Mouse (Mus musculus): ENCODE results near the gene Aif1l. TPM values are rescaled to one million over a fixed set of nuclear protein-coding genes. Genes with fewer than 3 reads are reported as not detected.
A peak's percentile ranks its signal among the peaks of the same experiment; 100 is the strongest.

Aif1l gene
- total and polyA plus RNA-seq, 2 experiments from 2014 or later: 21.4 to 24.1 TPM

DNA sequence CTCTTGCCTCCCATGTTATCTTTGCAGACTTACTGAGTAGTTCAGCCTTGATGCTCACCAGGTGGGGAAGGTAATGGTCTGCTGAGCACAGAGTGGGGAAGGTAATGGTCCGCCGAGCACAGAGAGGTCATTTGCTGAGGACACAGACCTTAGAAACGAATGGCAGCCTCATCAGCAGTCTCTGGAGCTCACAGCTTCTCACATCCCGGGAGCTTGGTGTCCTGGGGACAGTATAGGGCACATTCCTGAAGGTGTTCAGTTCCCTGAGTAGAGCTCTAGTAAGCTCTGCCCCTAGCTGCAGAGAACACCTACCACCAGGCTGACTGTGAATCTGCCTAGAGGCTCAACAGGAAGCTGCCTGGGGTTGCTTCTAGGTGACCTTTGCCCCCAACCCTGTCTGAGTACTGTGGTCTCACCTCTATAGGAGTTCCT is 11.9 kb downstream of the Aif1l start:
- Histone ChIP-seq H3K9me3 (ENCODE audit: low read length) (no peaks in the 10 kb centered on the region), H3K27me3 (ENCODE audit: insufficient read depth, low read length) (no peaks in the 10 kb centered on the region), H3K9ac (replicated peaks; ENCODE audit: low read length, poor library complexity, severe bottlenecking) (no peak overlapping the region), H3K36me3 (ENCODE audit: insufficient read depth, low read length) (no peaks in the 10 kb centered on the region), H3K4me3 (ENCODE audit: low read depth, low read length) (no peak overlapping the region), H3K27ac (ENCODE audit: low read depth, low read length) (peak overlapping the region; percentile 72), H3K4me1 (ENCODE audit: insufficient read depth, low read length) (0 out of 2 replicates have a peak, but pooled peaks cover 4% of the 10 kb centered on the region), H3K4me2 (ENCODE audit: low read depth, low read length, poor library complexity, severe bottlenecking) (no peak overlapping the region)
- ATAC-seq (ENCODE audit: low FRiP score): no peak
- no peak for TF ChIP-seq CTCF (IDR thresholded peaks at IDR 0.05)
- 57% methylated on average over 4 of the region's 4 CpGs for WGBS
- DNase-seq (ENCODE audit: low spot score): no peak

DNA sequence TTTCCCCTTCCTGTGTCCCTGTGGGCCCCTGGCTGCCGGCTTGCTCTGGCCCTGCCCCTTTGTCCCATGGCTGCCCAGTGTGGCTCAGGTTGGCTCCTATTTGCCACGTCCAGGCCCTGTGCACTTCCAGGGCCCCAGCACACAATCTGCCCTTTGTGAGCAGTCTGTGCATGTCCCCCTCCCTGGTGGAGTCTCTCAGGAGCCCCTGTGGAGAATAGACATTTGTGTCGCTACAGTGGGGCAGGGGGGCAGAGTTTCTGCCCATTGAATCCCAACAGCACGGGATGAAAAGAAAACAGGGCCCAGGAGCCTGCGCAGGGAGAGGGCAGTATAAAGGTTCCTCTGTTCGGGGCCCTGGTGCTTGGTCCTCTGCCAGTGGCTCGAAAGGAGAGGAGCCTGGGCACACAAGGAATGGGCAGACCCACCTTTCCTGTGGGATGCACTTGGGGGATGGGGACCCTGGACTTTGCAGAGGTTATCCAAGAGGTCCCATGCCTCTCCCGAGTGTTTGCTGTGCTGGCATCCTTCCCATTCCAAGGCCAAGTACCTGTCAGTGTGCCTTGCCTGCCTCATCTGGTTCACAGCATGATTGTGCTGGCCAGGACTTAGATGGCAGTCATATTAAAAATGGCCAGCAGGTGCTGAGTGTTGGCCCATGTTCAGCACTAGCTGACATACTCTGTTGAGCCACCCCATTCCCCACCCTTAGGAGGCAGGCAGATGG is 12.7 kb downstream of the Aif1l start:
- no peaks in the 10 kb centered on the region for H3K27me3 ChIP-seq (ENCODE audit: insufficient read depth, low read length)
- ATAC-seq (ENCODE audit: low FRiP score) (peak; percentile 87), DNase-seq (ENCODE audit: low spot score) (peak; percentile 85)
- H3K36me3 ChIP-seq (ENCODE audit: insufficient read depth, low read length): no peaks in the 10 kb centered on the region
- TF ChIP-seq CTCF (IDR thresholded peaks at IDR 0.05): peak; percentile 57
- no peak overlapping the region for H3K4me2 ChIP-seq (ENCODE audit: low read depth, low read length, poor library complexity, severe bottlenecking)
- 48% methylated on average over 8 of the region's 8 CpGs for WGBS
- H3K27ac ChIP-seq (ENCODE audit: low read depth, low read length): peak overlapping the region; percentile 72
- 0 out of 2 replicates have a peak, but pooled peaks cover 4% of the 10 kb centered on the region for H3K4me1 ChIP-seq (ENCODE audit: insufficient read depth, low read length)
- no peak overlapping the region for H3K4me3 ChIP-seq (ENCODE audit: low read depth, low read length)
- H3K9me3 ChIP-seq (ENCODE audit: low read length): no peaks in the 10 kb centered on the region
- no peak overlapping the region for H3K9ac ChIP-seq (replicated peaks; ENCODE audit: low read length, poor library complexity, severe bottlenecking)

DNA sequence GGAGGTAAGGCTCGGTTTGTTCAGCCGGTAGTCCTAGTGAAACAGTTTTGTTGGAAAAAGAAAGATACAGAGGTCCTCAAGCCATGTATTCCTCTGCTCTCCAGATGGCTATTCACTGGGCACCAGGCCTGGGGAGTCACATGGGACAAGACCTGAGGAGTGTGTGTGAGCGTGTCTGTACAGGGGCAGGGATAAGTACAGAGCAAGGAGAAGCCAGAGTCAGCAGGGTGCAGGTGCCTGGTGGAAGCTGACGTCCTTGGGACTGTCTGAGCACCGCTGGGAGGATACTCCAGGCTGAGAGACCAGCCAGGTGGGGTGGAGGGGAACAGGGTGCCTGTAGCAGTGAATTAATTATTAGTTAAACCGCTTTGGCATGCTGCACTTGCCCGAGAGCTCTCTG is 13.6 kb downstream of the Aif1l start:
- 74% methylated on average over 7 of the region's 7 CpGs for WGBS
- ATAC-seq (ENCODE audit: low FRiP score) (no peak), DNase-seq (ENCODE audit: low spot score) (peak; percentile 15)
- Histone ChIP-seq H3K9ac (replicated peaks; ENCODE audit: low read length, poor library complexity, severe bottlenecking) (no peak overlapping the region), H3K9me3 (ENCODE audit: low read length) (no peaks in the 10 kb centered on the region), H3K27me3 (ENCODE audit: insufficient read depth, low read length) (no peaks in the 10 kb centered on the region), H3K36me3 (ENCODE audit: insufficient read depth, low read length) (no peaks in the 10 kb centered on the region), H3K4me2 (ENCODE audit: low read depth, low read length, poor library complexity, severe bottlenecking) (no peak overlapping the region), H3K4me3 (ENCODE audit: low read depth, low read length) (no peak overlapping the region), H3K4me1 (ENCODE audit: insufficient read depth, low read length) (0 out of 2 replicates have a peak, but pooled peaks cover 4% of the 10 kb centered on the region), H3K27ac (ENCODE audit: low read depth, low read length) (peak overlapping the region; percentile 57)
- TF ChIP-seq CTCF (IDR thresholded peaks at IDR 0.05): no peak

- Histone ChIP-seq H3K4me1 (ENCODE audit: insufficient read depth, low read length) (0 out of 2 replicates have a peak, but pooled peaks cover 4% of the 10 kb centered on the region), H3K9me3 (ENCODE audit: low read length) (no peaks in the 10 kb centered on the region), H3K36me3 (ENCODE audit: insufficient read depth, low read length) (no peaks in the 10 kb centered on the region), H3K4me3 (ENCODE audit: low read depth, low read length) (no peak overlapping the region), H3K27ac (ENCODE audit: low read depth, low read length) (no peak overlapping the region), H3K4me2 (ENCODE audit: low read depth, low read length, poor library complexity, severe bottlenecking) (no peak overlapping the region), H3K9ac (replicated peaks; ENCODE audit: low read length, poor library complexity, severe bottlenecking) (no peak overlapping the region), H3K27me3 (ENCODE audit: insufficient read depth, low read length) (no peaks in the 10 kb centered on the region)
- TF ChIP-seq CTCF (IDR thresholded peaks at IDR 0.05): no peak
- ATAC-seq (ENCODE audit: low FRiP score) (no peak), DNase-seq (ENCODE audit: low spot score) (no peak)
- 81% methylated on average over 3 of the region's 3 CpGs for WGBS
Observed at GRCm38 (mm10) chr2:31964191-31964590, 14.3 kb downstream of the Aif1l start.

DNA sequence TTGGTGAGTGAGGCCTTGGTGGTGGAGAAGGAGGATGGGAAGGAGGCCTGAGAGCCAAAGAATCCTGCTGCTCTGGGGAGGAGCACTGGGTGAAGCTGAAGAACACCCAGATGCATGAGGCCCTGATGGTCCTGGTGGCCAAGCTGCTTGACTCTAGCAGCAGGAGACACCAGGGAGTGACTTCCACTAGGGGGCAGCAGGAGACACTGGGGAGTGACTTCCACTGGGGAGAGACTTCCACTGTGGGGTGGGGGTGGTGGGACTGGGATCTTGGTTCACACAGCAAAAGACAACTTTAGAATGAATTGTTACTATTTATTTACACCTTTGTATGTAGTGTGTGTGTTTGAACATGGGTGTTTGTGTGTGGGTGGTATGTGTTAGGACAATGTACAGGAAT is 15.2 kb downstream of the Aif1l start:
- TF ChIP-seq CTCF (IDR thresholded peaks at IDR 0.05): peak; percentile 54
- no peak for DNase-seq (ENCODE audit: low spot score)
- Histone ChIP-seq H3K4me3 (ENCODE audit: low read depth, low read length) (no peak overlapping the region), H3K9me3 (ENCODE audit: low read length) (no peaks in the 10 kb centered on the region), H3K4me1 (ENCODE audit: insufficient read depth, low read length) (0 out of 2 replicates have a peak, but pooled peaks cover 4% of the 10 kb centered on the region), H3K27me3 (ENCODE audit: insufficient read depth, low read length) (no peaks in the 10 kb centered on the region), H3K27ac (ENCODE audit: low read depth, low read length) (no peak overlapping the region), H3K36me3 (ENCODE audit: insufficient read depth, low read length) (no peaks in the 10 kb centered on the region), H3K9ac (replicated peaks; ENCODE audit: low read length, poor library complexity, severe bottlenecking) (no peak overlapping the region), H3K4me2 (ENCODE audit: low read depth, low read length, poor library complexity, severe bottlenecking) (no peak overlapping the region)
- no peak for ATAC-seq (ENCODE audit: low FRiP score)

DNA sequence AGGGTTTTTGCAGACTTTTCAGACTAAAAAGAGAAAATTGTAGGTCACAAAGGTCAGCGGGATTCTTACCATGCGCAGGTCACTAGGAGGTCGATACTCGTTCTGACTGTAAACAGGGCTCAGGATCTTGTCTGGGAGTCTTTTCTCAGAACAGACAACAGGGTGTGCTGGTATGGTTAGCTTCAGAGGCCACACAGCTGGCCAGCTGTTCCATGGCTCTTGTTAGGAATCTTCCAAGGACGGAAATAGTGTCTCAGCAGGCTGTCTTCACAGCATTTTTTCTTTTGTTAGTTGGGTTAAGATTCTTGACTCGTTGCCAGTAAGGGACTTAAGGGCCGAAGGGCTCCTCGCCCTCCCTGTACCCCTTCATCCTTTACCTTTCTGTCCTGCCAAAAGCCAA is 16.9 kb downstream of the Aif1l start:
- 74% methylated on average over 8 of the region's 8 CpGs for WGBS
- DNase-seq (ENCODE audit: low spot score) (no peak), ATAC-seq (ENCODE audit: low FRiP score) (no peak)
- no peak for TF ChIP-seq CTCF (IDR thresholded peaks at IDR 0.05)
- 0 out of 2 replicates have a peak, but pooled peaks cover 4% of the 10 kb centered on the region for H3K4me1 ChIP-seq (ENCODE audit: insufficient read depth, low read length)
- H3K36me3 ChIP-seq (ENCODE audit: insufficient read depth, low read length): no peaks in the 10 kb centered on the region
- H3K27ac ChIP-seq (ENCODE audit: low read depth, low read length): no peak overlapping the region
- no peaks in the 10 kb centered on the region for H3K9me3 ChIP-seq (ENCODE audit: low read length)
- no peak overlapping the region for H3K9ac ChIP-seq (replicated peaks; ENCODE audit: low read length, poor library complexity, severe bottlenecking)
- H3K4me2 ChIP-seq (ENCODE audit: low read depth, low read length, poor library complexity, severe bottlenecking): no peak overlapping the region
- H3K4me3 ChIP-seq (ENCODE audit: low read depth, low read length): no peak overlapping the region
- H3K27me3 ChIP-seq (ENCODE audit: insufficient read depth, low read length): no peaks in the 10 kb centered on the region
